Mouse (Mus musculus): ENCODE data around the gene Abhd11. TPM values are rescaled to one million over a fixed set of nuclear protein-coding genes. Genes with fewer than 3 reads are reported as not detected.
"Not testable (repeated sequence)": the region's sequence is repeated elsewhere in the genome, so short reads cannot be mapped to it uniquely, and the experiment has no call there.

The Abhd11 gene
- polyA plus RNA-seq, 1 experiment, result 65.6 TPM

DNA sequence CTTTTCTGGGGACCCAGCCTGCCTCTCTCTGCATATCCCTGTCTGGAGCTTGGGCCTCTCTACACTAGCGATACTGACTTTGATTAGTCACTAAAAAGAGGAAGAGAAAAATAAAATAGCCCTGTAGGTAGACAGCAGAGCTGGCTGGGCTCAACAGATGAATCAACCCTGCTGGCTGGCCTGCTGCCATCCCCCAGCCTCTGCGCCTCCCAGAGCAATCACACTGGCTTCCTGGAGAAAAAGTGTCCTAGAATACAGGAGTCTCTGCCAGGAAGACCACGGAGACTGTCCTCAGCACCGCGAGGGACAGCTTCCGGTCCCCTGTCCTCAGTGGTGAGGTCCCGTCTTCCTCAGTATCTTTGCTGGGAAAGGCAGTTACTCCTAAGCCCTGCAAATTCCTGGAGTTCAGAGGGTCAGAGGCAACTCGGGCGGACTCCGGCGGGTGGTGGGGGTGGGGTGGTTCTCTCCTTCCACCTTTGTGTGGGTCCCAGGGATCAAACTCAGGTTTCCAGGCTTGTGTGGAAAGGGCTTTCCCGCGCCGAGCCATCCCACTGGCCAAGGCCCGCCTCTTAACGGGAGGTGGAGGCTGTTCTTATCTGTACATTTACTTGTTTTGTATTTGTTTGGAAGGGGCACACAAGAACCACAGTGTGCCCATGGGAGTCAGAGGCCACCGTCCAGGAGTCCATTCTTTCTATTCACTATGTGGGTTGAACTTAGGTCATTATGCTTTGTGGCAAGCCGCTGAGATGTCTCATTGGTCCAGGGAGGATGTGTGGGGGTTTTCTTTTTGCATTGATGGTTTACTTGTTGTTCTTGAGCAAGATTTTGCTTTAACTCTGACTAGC lies 20.3 kb downstream of the Abhd11 start:
- TF ChIP-seq CTCF (IDR thresholded peaks at IDR 0.05; ENCODE audit: borderline replicate concordance, extremely low read depth, insufficient read depth, insufficient read length), result no peak
- TF ChIP-seq POLR2A (IDR thresholded peaks at IDR 0.05; ENCODE audit: borderline replicate concordance, extremely low read depth, insufficient read depth, insufficient read length, poor library complexity, severe bottlenecking), result no peak
- DNase-seq (ENCODE audit: low read depth), result no peak

DNA sequence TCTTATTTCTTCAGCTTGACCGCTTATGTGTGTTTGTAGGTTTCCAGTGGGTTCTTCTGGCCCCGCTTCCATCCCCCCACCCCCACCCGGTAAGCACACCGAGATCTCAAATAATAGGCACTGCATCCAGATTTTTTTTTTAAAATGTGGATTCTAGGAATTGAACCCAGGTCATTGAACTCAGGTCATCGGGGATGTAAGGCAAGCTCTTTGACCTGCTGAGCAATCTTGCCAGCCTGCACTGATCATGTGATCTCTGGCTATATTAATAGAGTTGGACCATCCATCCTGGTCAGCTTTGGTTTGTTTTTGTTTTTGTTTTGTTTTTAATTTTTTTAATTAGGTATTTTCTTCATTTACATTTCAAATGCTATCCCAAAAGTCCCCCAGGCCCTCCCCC lies 23.6 kb downstream of the Abhd11 start:
- DNase-seq (ENCODE audit: low read depth), result no peak
- TF ChIP-seq POLR2A (IDR thresholded peaks at IDR 0.05; ENCODE audit: borderline replicate concordance, extremely low read depth, insufficient read depth, insufficient read length, poor library complexity, severe bottlenecking), result no peak
- no peak for TF ChIP-seq CTCF (IDR thresholded peaks at IDR 0.05; ENCODE audit: borderline replicate concordance, extremely low read depth, insufficient read depth, insufficient read length)

DNA sequence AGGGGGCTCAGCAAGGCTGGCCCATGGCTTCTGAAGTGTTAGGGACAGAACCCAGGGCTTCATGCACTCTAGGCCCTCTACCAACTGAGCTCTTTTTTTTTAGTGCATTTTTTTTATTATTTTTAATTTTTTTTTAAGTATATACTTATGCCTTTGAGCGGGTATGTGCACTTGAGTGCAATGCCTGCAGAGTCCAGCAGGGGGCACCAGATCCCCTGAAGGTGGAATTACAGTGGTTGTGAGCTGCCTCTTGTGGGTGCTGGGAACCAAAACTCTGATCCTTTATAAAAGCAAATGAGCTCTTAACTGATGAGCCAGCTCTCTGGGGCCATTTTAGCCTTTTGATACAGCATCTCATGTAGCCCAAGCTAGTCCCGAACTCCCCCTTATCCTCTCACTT lies 25.6 kb downstream of the Abhd11 start:
- DNase-seq (ENCODE audit: low read depth), result no peak
- TF ChIP-seq POLR2A (IDR thresholded peaks at IDR 0.05; ENCODE audit: borderline replicate concordance, extremely low read depth, insufficient read depth, insufficient read length, poor library complexity, severe bottlenecking) (no peak), CTCF (IDR thresholded peaks at IDR 0.05; ENCODE audit: borderline replicate concordance, extremely low read depth, insufficient read depth, insufficient read length) (peak; percentile 37; the same call in 1 of the 2 replicates)

DNA sequence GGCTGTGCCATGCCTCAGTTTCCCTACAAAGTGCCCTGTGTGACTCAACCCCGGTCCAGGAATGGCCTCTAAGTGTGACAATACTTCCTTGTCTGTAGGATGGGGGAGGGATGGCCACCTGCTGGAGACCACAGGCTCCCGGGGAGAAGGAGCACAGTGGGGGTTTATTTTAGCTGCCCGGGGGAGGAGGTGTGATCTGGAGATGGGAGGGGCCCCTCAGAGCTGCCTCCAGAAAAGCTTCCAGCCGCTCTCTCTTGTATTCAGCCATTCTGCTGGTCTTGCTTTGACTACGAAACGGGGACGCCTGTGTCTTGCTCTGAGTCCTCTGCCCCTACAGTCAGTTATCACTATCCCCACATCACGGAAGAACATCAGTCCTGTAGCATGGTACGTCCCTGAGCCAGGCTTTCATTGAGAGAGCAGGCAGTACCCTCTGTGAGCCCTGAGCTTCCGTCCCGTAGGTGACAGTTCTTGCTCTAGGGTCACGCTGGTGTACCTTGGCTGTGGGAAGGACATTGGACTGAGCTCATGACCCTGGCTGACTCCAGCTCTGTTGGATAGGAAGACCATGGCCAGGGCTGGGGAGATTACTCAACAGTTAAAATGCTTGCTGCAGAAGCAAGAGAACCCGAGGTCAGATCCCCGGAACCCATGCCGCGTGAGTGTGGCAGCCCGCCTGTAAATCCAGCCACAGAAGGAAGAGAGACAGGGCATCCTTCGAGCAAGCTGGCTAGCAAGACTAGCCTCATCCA lies 26.8 kb downstream of the Abhd11 start:
- no peak for DNase-seq (ENCODE audit: low read depth)
- TF ChIP-seq CTCF (IDR thresholded peaks at IDR 0.05; ENCODE audit: borderline replicate concordance, extremely low read depth, insufficient read depth, insufficient read length), result no peak
- TF ChIP-seq POLR2A (IDR thresholded peaks at IDR 0.05; ENCODE audit: borderline replicate concordance, extremely low read depth, insufficient read depth, insufficient read length, poor library complexity, severe bottlenecking), result no peak

- DNase-seq (ENCODE audit: low read depth), result no peak
- no peak for TF ChIP-seq CTCF (IDR thresholded peaks at IDR 0.05; ENCODE audit: borderline replicate concordance, extremely low read depth, insufficient read depth, insufficient read length)
- no peak for TF ChIP-seq POLR2A (IDR thresholded peaks at IDR 0.05; ENCODE audit: borderline replicate concordance, extremely low read depth, insufficient read depth, insufficient read length, poor library complexity, severe bottlenecking)
These were observed 29.0 kb downstream of the Abhd11 start for GRCm38 (mm10) chr5:135037946-135038345.

GRCm38 (mm10) chr5:135039541-135039940 lies 30.6 kb downstream of the Abhd11 start:
- no peak for DNase-seq (ENCODE audit: low read depth)
- no peak for TF ChIP-seq POLR2A (IDR thresholded peaks at IDR 0.05; ENCODE audit: borderline replicate concordance, extremely low read depth, insufficient read depth, insufficient read length, poor library complexity, severe bottlenecking)
- no peak for TF ChIP-seq CTCF (IDR thresholded peaks at IDR 0.05; ENCODE audit: borderline replicate concordance, extremely low read depth, insufficient read depth, insufficient read length)

DNA sequence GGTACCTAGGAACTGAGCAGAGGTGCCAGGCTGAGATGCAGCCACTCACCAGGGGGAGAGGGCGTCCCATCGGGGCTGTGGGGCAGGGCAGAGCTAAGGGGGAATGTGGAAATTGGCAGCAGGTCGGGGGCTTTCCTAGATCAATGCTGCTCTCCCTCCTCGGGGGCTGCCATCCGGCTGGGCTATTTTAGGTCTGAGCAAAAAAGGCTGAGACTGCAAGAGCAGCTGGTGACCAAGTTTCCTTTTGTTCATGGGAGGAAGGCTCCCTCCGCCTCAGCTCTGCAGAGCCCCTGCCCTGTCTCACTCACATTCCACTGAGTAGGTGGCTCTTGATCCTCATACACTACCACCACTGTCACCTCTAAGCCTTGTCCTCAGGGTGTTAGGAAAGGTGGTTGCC lies 31.1 kb downstream of the Abhd11 start:
- DNase-seq (ENCODE audit: low read depth), result no peak
- TF ChIP-seq CTCF (IDR thresholded peaks at IDR 0.05; ENCODE audit: borderline replicate concordance, extremely low read depth, insufficient read depth, insufficient read length) (no peak), POLR2A (IDR thresholded peaks at IDR 0.05; ENCODE audit: borderline replicate concordance, extremely low read depth, insufficient read depth, insufficient read length, poor library complexity, severe bottlenecking) (no peak)

GRCm38 (mm10) chr5:135040777-135041176 lies 31.8 kb downstream of the Abhd11 start:
- TF ChIP-seq POLR2A (IDR thresholded peaks at IDR 0.05; ENCODE audit: borderline replicate concordance, extremely low read depth, insufficient read depth, insufficient read length, poor library complexity, severe bottlenecking), result no peak
- TF ChIP-seq CTCF (IDR thresholded peaks at IDR 0.05; ENCODE audit: borderline replicate concordance, extremely low read depth, insufficient read depth, insufficient read length), result no peak

GRCm38 (mm10) chr5:135042105-135042788 lies 33.3 kb downstream of the Abhd11 start:
- TF ChIP-seq CTCF (IDR thresholded peaks at IDR 0.05; ENCODE audit: borderline replicate concordance, extremely low read depth, insufficient read depth, insufficient read length), result no peak
- TF ChIP-seq POLR2A (IDR thresholded peaks at IDR 0.05; ENCODE audit: borderline replicate concordance, extremely low read depth, insufficient read depth, insufficient read length, poor library complexity, severe bottlenecking), result no peak

More at GRCm38 (mm10) chr5:135040777-135041176, 31.8 kb downstream of the Abhd11 start:
- DNase-seq (ENCODE audit: low read depth), result no peak

GRCm38 (mm10) chr5:135044575-135044974 lies 35.6 kb downstream of the Abhd11 start:
- DNase-seq (ENCODE audit: low read depth), result no peak
- no peak for TF ChIP-seq CTCF (IDR thresholded peaks at IDR 0.05; ENCODE audit: borderline replicate concordance, extremely low read depth, insufficient read depth, insufficient read length)
- no peak for TF ChIP-seq POLR2A (IDR thresholded peaks at IDR 0.05; ENCODE audit: borderline replicate concordance, extremely low read depth, insufficient read depth, insufficient read length, poor library complexity, severe bottlenecking)

More at GRCm38 (mm10) chr5:135042105-135042788, 33.3 kb downstream of the Abhd11 start:
- DNase-seq (ENCODE audit: low read depth), result peak; percentile 3

DNA sequence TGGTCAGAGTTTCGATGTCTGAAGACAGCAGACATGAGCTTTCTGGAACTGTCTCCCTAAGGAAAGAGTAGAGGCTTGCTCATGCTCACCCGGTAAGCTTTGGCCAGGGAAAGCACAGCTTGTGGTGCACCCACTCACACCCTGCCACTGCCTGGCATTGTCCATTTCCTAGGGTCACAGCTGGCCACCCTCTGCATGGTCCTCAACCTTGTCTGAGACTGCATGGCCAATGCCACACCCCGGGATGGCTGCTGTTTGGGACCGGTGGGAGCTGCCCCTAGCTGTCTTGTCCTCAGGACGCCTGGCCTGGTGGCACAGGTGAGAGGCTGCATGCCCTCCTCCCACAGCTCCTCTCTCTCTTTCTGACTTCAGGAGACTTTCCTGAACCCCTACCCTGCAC lies 39.6 kb downstream of the Abhd11 start:
- TF ChIP-seq CTCF (IDR thresholded peaks at IDR 0.05; ENCODE audit: borderline replicate concordance, extremely low read depth, insufficient read depth, insufficient read length), result no peak
- TF ChIP-seq POLR2A (IDR thresholded peaks at IDR 0.05; ENCODE audit: borderline replicate concordance, extremely low read depth, insufficient read depth, insufficient read length, poor library complexity, severe bottlenecking), result no peak
- no peak for DNase-seq (ENCODE audit: low read depth)

DNA sequence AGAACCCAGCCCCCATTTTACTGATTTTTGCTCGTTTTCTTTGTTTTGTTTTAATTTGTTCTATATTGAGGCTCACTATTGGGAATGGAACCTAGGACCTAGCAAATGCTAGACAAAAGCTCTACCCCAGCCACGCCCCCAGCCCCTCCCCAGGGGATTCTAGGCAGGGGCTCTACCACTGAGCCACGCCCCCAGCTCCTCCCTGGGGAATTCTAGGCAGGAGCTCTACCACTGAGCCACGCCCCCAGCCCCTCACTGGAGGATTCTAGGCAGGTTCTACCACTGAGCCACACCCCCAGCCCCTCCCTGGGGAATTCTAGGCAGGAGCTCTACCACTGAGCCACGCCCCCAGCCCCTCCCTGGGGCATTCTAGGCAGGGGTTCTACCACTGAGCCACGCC lies 40.3 kb downstream of the Abhd11 start:
- DNase-seq (ENCODE audit: low read depth), result not testable (repeated sequence)
